26 mouse cellular contexts compared by ENCODE assay signal in the genomic region with DNA sequence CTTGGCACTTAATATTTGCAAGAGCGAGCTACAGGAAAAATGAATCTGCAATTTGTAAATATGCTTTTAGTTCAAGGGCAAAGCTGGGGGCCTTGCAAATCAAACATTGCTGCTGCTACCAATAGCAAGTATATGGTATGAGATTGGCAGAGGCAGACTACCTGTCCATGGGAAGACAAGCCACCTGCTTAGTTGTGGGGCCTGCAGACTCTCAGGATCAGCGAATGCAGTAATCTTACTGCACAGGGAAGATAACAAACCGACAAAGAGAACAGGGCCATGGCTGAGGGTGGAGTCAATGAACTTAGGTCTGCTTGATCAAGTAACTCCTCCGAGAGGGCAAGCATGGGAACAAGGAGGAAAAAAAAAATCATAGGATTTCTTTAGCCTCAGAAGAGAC.
A peak's percentile ranks its signal among the peaks of the same experiment; 100 is the strongest.
DNase-seq lines count a peak whose midpoint lies in the region; ATAC-seq and TF ChIP-seq lines count a peak whose summit lies in the region.
"Had no signal": no experiment of that assay in that cellular context is flagged by ENCODE, and none has a peak within 500 bp of the region (broad histone marks: within the 10 kb centered on the region; RNA-seq: fewer than 3 reads in every experiment).

No protein-coding gene starts in this region.

- H3K9me3 ChIP-seq in liver, embryonic 11.5 days (ENCODE audit: control insufficient read depth, low read length), result no peaks in the 10 kb centered on the region
- H3K9me3 ChIP-seq in liver, postnatal 0 days (ENCODE audit: low read length), result no peaks in the 10 kb centered on the region
- H3K9me3 ChIP-seq in midbrain, embryonic 13.5 days, result no peaks in the 10 kb centered on the region
- H3K9me3 ChIP-seq: embryonic facial prominence, embryonic 15.5 days; forebrain, embryonic 10.5 days; heart, embryonic 13.5 days; hindbrain, embryonic 12.5 days; neural tube, embryonic 13.5 days had no signal

- TF ChIP-seq CTCF in liver, postnatal 0 days (IDR thresholded peaks at IDR 0.05; ENCODE audit: low read depth), result no peak

- no peaks in the 10 kb centered on the region for H3K27me3 ChIP-seq in liver, embryonic 11.5 days (replicated peaks; ENCODE audit: control insufficient read depth, insufficient read depth, low read length)
- H3K27me3 ChIP-seq in liver, postnatal 0 days (ENCODE audit: insufficient read depth, low read length), result no peaks in the 10 kb centered on the region
- H3K27me3 ChIP-seq in midbrain, embryonic 13.5 days, result no peaks in the 10 kb centered on the region
- H3K27me3 ChIP-seq: embryonic facial prominence, embryonic 15.5 days; heart, embryonic 13.5 days; hindbrain, embryonic 12.5 days; neural tube, embryonic 13.5 days had no signal

- no peak overlapping the region for H3K27ac ChIP-seq in liver, embryonic 11.5 days (ENCODE audit: low read depth, low read length)
- H3K27ac ChIP-seq in liver, postnatal 0 days (ENCODE audit: low read depth), result peak overlapping the region; percentile 62
- H3K27ac ChIP-seq in midbrain, embryonic 13.5 days, result no peak overlapping the region
- H3K27ac ChIP-seq: embryonic facial prominence, embryonic 15.5 days; forebrain, embryonic 10.5 days; heart, adult 2 months; heart, embryonic 13.5 days; hindbrain, embryonic 12.5 days; neural tube, embryonic 13.5 days had no signal

- no peak overlapping the region for H3K4me3 ChIP-seq in liver, embryonic 11.5 days (ENCODE audit: low read depth, low read length)
- no peak overlapping the region for H3K4me3 ChIP-seq in liver, postnatal 0 days (ENCODE audit: low read depth, low read length)
- no peak overlapping the region for H3K4me3 ChIP-seq in midbrain, embryonic 13.5 days (replicated peaks)
- H3K4me3 ChIP-seq: embryonic facial prominence, embryonic 15.5 days; forebrain, embryonic 10.5 days; heart, adult 2 months; heart, embryonic 13.5 days; hindbrain, embryonic 12.5 days; neural tube, embryonic 13.5 days had no signal

- peak; percentile 86 for ATAC-seq in liver, embryonic 11.5 days (replicated peaks; ENCODE audit: low FRiP score)
- peak; percentile 37; the same call in 1 of the 2 replicates for ATAC-seq in liver, postnatal 0 days
- no peak for ATAC-seq in midbrain, embryonic 13.5 days
- ATAC-seq: activated CD4-positive, CD25-positive, alpha-beta regulatory T cell, adult 4 months had no signal

- H3K4me2 ChIP-seq in liver, embryonic 11.5 days, result no peak overlapping the region
- no peak overlapping the region for H3K4me2 ChIP-seq in liver, postnatal 0 days (ENCODE audit: low read depth, low read length)
- no peak overlapping the region for H3K4me2 ChIP-seq in midbrain, embryonic 13.5 days (replicated peaks)
- H3K4me2 ChIP-seq: embryonic facial prominence, embryonic 15.5 days; heart, embryonic 13.5 days; hindbrain, embryonic 12.5 days; neural tube, embryonic 13.5 days had no signal

- 54% methylated on average over 4 of the region's 4 CpGs for WGBS in liver, embryonic 11.5 days
- 47% methylated on average over 4 of the region's 4 CpGs for WGBS in liver, postnatal 0 days (ENCODE audit: insufficient replicate concordance)
- 89% methylated on average over 4 of the region's 4 CpGs for WGBS in midbrain, embryonic 13.5 days

- no peak overlapping the region for H3K9ac ChIP-seq in liver, embryonic 11.5 days (ENCODE audit: low read depth, low read length)
- H3K9ac ChIP-seq in liver, postnatal 0 days (replicated peaks), result no peak overlapping the region
- no peak overlapping the region for H3K9ac ChIP-seq in midbrain, embryonic 13.5 days (replicated peaks)
- H3K9ac ChIP-seq: embryonic facial prominence, embryonic 15.5 days; heart, embryonic 13.5 days; hindbrain, embryonic 12.5 days; neural tube, embryonic 13.5 days had no signal

- DNase-seq in c-Kit-negative CD71-positive TER-119-positive erythroid progenitor cells, embryonic 14.5 days (ENCODE audit: low read depth, low spot score), result peak; percentile 35
- DNase-seq in c-Kit-positive CD71-positive TER-119-positive erythroid progenitor cells, embryonic 14.5 days (ENCODE audit: low spot score), result peak; percentile 58
- no peak for DNase-seq in liver, embryonic 11.5 days (ENCODE audit: low spot score)
- DNase-seq in liver, postnatal 0 days, result no peak
- DNase-seq in embryo, embryonic 10 days (ENCODE audit: low spot score), result no peak
- no peak for DNase-seq in frontal cortex, postnatal 25 days (ENCODE audit: low spot score in 2 of 2)
- DNase-seq: adrenal gland, postnatal 10 days; cerebellum, adult 11 months; cerebellum, postnatal 14 days; gastrocnemius, postnatal 25 days; heart, adult 2 months; heart, postnatal 14 days; kidney, adult 8-10 months; kidney, postnatal 14 days; lung, adult 18-20 months; lung, postnatal 14 days; midbrain, embryonic 14.5 days; thymus, adult 2 months; thymus, postnatal 4 days had no signal

- peak; percentile 69 for TF ChIP-seq EP300 in liver, postnatal 0 days (IDR thresholded peaks at IDR 0.05; ENCODE audit: low read depth)

- 0 out of 2 replicates have a peak, but pooled peaks cover 2% of the 10 kb centered on the region for H3K4me1 ChIP-seq in liver, embryonic 11.5 days (replicated peaks; ENCODE audit: control insufficient read depth, insufficient read depth, low read length)
- H3K4me1 ChIP-seq in liver, postnatal 0 days (ENCODE audit: insufficient read depth), result peaks cover 15% of the 10 kb centered on the region
- H3K4me1 ChIP-seq in midbrain, embryonic 13.5 days (replicated peaks), result no peaks in the 10 kb centered on the region
- H3K4me1 ChIP-seq: embryonic facial prominence, embryonic 15.5 days; heart, embryonic 13.5 days; hindbrain, embryonic 12.5 days; neural tube, embryonic 13.5 days had no signal

- no peaks in the 10 kb centered on the region for H3K36me3 ChIP-seq in liver, embryonic 11.5 days (ENCODE audit: control insufficient read depth, insufficient read depth, low read length)
- H3K36me3 ChIP-seq in liver, postnatal 0 days (replicated peaks; ENCODE audit: insufficient read depth, low read length), result no peaks in the 10 kb centered on the region
- no peaks in the 10 kb centered on the region for H3K36me3 ChIP-seq in midbrain, embryonic 13.5 days
- H3K36me3 ChIP-seq: embryonic facial prominence, embryonic 15.5 days; forebrain, embryonic 10.5 days; heart, embryonic 13.5 days; hindbrain, embryonic 12.5 days; neural tube, embryonic 13.5 days had no signal

Comparison
In these comparisons a context has a peak if more than half of its experiments do, and no peak if none do; other contexts are left out.
1. DNase-seq: peak in c-Kit-negative CD71-positive TER-119-positive erythroid progenitor cells, embryonic 14.5 days (single experiment) and c-Kit-positive CD71-positive TER-119-positive erythroid progenitor cells, embryonic 14.5 days (single experiment); none in liver, embryonic 11.5 days (single experiment), liver, postnatal 0 days (single experiment), embryo, embryonic 10 days (single experiment) and frontal cortex, postnatal 25 days (0 of 2).